Mouse (Mus musculus): Measurements from ENCODE around the gene Smim11.

Gene Smim11

DNA sequence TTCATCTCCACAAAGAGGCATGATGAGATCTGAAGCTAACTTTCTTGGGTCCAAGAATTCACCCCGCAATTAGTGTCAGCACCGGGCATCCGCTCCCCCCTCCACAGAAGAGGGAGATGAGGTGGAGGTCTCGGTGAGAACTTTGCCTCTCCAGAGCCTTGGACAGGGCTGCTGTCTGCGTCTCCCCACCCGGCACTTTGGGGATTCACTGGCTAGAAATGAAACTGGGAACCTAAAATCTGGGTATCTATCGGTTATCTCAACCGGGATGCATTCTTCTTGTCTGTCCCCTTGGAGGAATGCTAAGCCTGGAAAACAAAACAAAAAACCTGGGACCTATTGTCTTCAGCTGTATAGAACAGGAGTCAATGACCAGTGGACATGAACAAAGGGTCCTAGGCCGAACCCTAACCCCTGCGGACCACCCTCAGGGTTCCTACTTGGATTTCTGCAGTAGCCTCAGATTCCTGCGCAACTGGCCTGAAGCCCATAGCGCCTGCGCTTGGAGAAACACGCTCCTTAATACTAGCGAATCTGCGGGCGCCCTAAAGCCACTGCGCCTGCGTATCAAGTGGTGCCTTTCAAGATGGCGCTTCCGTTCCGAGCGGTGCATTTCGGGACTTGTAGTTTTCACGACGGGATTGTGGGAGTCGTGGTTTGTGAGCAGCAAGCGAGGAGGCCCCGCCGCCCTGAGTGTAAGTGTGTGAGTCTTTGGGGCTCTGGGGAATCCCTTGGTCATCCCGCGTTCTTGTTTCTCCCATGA, at the start of gene Smim11:
Smim11 (plus strand) TSS at position 638 of the 763 bp plus-strand sequence.
- peak; percentile 98 for DNase-seq (ENCODE audit: low spot score)

DNA sequence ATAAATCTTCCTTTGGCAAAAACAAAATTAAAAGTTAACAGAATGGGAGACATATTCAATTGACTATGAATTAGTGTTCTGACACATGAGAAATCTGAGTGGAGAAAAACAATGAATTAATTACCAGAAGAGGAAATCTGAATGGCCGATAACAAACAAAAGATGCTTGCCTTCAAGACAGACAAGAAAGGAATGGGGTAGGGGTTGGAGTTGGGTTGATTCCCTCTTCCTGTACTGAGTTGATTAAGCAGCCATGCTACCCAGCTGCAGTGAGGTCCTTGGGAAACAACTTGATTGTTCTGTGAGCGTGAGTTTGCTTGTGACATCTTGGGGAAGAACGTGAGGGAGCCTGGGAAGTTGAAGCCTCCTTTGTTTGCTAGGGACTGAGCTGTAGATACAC, 46.8 kb upstream of the Smim11 start:
- DNase-seq (ENCODE audit: low spot score): no peak

DNA sequence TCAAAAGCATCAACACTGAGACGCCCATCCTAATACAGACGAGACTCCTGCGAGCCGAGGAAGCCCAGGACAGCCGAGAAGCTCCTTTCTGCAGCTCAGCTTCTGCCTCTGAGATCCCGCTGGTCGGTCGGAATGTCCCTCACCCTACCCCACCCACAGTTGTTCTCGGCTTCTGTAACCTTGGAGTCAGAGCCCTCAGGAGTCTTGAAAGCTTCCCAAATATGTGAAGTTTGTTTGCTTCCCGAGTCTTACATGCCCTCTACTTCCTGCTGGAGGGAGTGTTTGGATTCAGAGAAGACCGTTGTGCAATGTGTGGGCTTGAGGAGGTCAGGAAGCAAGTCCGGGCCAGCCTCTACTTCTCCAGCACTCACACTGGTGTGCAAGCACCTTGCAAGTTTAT, 33.2 kb upstream of the Smim11 start:
- DNase-seq (ENCODE audit: low spot score): no peak

DNA sequence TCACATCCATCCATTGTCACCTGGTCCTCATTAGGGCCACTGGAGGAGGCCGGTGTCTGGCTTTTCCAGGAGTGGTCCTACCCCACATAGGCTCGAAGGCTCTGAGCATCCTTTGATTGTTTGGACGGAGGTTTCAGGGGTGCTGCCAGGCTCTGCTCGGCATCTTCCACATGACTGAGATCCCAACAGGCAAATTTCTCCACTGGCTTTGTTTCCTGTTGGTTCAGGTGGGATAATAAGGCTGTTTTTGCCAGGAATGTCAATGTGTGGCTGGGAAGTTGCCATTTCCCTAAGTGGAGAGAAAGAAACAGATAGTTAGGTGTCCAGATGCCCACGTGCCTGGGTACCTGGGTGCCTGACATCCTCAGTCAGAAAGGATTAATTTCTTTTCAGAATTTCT, 26.6 kb upstream of the Smim11 start:
- DNase-seq (ENCODE audit: low spot score): no peak

DNA sequence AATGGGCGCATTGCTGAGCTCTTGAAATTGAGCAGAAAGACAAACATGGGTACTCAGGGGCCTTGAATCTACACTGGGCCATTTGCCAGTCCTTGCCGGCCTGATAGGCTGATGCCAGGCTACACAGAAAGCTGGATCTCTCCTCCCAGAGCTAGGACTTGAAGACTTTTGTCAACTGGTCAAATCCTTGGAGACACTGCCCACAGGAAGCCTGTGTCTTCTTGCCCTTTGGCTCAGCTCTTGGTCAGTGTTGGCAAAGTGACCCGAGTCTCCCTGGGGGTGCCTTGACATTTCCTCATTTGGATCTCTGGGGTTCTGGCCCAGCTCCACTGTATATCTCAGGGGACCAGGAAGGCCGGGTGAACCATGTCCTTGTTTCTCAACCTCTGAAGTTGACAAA, 25.6 kb upstream of the Smim11 start:
- no peak for DNase-seq (ENCODE audit: low spot score)

DNA sequence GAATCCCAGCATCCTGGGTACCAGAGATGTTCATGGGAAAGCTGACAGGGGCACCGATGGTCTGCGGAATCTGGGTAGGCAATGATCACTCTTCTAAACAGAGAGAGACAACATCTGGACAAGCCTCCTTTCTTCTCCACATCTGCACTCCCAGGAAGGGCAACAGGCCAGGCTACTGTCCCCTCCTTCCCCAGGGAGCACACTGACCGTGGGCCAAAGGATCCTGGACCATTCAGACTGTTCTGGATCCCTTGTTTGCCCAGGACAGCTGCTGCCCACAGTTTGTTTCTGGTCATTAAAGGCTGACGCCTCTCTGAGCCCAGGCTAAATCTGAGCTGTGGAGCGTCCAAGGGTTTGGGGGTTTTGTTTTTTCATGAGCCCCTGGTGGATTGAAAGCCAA, 18.4 kb upstream of the Smim11 start:
- no peak for DNase-seq (ENCODE audit: low spot score)

DNA sequence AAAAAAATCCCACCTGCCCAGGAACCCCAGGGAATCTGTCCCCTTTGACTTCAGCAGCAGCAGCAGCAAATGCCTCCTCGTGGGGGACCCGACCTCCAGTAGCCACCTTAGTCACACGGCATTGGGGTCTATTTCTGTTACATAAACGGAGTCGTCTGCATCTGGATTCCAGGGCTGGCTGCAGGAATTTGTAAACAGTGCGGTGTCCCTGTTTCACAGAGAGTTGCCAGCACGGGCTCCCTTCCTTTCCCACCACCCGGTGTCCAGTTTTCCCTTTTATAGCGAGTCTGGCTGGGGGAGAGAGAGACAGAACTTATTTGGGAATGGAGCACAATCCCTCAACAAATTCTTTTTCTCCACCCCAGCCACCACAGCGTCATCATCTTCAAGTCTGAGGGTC, 16.0 kb upstream of the Smim11 start:
- no peak for DNase-seq (ENCODE audit: low spot score)

DNA sequence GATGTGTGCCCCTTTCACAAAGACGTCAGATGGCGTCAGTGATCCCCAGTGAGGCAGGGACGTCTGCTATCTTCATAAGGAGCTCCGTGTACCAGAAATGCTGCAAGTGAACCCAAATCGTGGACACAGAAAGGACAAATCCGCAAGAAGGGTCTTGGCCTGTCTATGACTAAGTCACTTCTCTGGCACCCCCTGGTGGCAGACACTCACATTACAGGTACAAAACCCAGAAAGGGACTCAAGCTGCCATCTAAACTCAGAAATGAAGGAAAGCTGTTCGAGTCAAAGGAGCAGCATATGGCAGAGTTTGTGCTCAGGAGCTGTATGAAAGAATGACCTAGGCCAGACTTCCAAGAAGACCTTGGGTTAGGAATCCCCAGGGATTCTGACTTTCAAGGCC, 14.5 kb upstream of the Smim11 start:
- DNase-seq (ENCODE audit: low spot score): peak; percentile 94

DNA sequence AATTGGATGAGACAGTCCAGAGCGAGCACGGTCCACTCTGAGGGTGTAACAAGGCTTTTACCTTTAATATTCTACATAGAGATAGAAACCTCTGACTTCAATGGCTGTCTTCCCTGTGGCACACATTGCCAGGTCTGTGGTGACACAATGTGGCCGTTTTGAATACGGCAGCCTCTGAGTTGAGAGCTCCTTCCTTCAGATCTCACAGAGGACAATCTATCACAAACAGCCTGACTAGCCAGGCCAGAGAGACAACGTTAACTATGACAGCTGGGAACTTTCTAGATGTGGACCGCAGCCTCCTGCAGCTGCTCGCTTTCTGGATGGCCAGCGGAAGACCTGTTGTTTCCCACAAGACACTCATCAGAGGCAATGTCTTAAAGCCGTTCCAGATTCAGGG, 12.3 kb upstream of the Smim11 start:
- DNase-seq (ENCODE audit: low spot score): peak; percentile 25

DNA sequence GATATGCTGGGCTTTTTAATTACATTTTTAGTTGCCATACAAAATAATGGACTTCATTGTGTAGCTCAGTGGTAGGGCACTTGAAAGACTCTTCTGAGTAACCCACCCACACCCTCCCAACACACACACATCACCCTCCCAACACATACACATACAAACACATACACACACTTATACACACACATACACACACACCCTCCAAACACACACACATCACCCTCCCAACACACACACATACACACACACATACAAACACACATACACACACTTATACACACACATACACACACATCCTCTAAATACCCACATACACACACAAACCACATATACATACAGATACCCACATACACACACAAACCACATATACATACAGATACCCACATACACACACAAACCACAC, 11.0 kb upstream of the Smim11 start:
- DNase-seq (ENCODE audit: low spot score): no peak

DNA sequence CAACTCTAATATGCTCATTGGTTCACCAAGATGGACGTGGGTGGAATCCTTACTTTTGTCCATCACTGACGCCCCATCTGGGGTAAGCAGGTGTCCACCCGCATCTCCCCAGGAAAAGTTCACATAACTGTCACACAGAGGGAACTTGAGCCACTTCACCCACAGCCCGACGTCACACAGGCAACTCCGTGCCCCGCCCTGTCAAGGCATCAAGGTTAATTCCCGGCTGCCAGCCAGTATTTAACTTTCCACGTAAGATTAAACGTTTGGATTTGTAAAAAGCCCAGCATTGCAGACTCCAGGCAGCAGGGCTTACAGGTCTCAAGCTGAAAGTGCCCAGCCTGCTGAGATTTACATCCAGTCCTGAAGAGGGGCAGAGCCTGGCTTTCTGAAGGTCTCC, 9.0 kb upstream of the Smim11 start, which contains the start of gene Kcne2:
Kcne2 (plus strand) TSS at position 289 of the 400 bp plus-strand sequence.
- DNase-seq (ENCODE audit: low spot score): no peak

DNA sequence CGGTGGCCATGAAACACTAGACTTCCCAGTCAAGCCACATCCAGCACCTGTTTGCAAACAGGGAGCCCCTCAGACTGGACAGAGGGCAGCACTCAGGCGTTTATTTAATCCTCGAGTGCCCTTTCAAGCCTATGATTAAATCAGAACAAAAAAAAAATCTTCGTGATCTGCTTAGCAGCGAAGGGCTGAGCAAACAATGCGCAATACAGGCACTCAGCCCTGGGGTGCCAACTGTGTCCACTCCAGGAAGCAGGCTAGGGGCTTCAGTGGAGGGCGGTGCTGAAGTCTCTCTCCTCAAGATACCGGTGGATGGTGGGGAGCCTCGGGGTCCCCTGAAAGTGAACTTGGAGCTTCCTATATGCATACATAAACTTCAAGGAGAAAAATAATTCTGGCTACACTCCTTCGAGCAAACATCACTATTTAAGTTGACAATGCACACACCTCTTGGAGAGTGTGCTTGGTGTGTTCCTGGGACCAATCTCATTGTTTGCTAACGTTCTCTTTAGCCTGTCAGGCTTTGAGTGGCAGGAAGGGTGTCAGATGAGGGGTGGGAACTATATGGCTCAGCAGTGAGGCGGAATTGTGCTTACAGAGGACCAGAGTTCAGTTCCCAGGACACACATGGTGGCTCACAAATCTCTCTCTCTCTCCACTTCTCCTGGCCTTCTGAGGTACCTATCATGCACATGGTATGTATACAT, 6.7 kb upstream of the Smim11 start:
- DNase-seq (ENCODE audit: low spot score): peak; percentile 32

DNA sequence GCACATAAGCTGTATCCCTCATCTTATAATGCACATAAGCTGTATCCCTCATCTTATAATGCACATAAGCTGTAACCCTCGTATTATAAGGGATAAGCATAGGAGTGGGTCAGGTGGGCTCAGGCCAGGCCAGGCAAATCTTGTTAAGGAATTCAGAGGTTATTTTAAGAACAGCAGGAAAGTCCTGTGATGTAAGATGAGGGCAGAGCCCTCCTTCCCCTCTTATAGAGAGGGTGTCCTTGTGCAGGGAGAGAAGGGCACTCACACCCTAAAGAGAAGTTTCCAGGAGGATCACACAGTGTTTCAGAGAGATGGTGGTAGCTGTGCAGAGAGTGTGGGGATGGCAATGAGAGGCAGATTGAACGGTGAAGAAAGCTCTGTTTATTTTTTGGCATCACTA, 5.8 kb upstream of the Smim11 start:
- no peak for DNase-seq (ENCODE audit: low spot score)

DNA sequence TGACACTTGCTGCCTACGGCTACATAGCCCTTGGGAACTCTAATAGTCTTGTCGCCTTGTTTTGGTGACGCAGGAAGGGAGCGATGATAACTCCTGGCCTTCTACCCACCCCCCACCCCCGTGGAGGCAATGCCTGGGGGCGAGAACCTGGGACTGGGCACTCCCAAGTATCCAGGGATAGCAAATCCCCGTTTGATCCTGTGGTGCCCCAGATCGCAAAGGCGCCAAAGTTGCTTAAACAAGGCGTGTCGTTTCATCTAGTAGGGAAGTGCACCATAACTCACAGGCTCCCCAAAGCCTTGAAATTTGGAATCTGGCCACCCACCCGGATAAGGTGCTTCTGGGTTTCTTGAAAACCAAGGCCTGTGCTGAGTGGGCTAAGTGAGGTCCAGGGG, 323 bp downstream of the Smim11 start:
- no peak for DNase-seq (ENCODE audit: low spot score)

DNA sequence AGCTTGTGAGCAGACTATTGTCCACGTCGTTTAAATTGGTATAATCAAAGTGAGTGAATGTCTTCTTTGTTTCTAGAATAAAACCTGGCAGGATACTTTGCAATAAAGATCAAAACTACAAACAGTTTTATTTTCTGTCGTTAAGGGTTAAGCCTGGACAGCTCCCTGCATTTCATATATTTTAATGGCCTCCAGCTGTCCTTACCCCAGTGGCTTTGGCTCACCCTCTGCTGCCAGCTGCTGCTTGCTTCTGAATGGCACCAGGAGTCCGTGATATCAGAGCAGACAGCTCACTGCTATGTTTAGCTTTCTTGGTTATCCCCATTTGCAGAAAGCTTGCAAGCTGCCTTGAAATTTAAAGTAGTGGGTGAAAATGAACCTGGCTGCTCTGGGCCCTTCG, 903 bp downstream of the Smim11 start:
- DNase-seq (ENCODE audit: low spot score): no peak

DNA sequence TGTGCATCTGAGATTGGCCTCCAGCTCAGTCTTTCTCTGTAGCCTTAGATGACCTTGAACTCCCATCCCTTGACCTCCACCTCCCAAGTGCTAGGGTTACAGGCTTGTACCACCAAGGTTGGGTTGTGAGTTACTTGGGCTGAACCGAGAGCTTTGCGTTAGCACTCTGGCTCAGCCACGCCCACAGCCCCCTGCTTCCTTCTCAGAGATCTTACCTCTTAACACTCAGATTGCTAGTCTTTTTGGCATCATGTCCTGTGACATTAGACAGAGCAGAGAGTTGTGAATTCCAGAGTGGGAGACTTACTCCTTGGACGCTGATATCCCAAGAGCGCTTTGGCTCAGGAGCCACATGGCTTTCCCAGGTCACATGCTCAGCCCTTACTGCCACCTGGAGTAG, 1.4 kb downstream of the Smim11 start:
- DNase-seq (ENCODE audit: low spot score): no peak

DNA sequence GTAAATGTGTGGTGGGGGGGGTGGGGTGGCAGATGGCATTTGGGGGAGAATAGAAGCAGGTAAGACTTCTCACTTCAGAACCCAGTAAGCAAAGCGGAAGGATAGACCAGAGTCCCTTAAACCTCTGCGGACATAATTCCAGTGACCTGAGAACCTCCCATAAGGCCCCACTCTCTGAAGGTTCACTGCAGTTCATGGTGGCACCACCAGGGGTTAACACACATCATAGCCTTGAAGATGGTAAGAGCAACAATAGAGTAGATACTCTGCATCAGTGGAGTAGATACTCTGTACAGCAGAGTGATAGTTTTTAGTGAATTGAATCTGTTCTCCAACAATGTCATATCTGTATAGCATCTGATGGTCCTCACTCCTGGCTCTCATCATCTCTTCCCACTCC, 4.4 kb downstream of the Smim11 start:
- DNase-seq (ENCODE audit: low spot score): peak; percentile 45

DNA sequence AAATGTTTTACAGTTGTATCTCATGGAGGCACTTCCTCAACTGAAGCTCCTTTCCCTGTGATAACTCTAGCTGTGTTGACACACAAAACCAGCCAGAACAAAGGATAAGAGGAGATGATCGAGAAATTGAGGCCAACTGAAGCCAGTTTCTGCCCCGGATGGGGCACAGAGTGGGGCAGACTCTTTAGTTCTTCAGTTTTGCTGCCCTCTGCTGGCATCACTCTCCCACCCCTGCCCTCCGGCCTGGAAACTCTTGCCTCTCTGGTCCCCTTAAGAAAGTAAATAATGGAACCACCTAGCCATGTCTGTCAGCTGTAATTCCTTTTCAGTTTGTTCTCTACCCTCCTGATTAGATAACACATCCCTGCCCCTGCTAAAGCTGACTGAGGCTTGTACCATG, 6.9 kb downstream of the Smim11 start:
- DNase-seq (ENCODE audit: low spot score): no peak

DNA sequence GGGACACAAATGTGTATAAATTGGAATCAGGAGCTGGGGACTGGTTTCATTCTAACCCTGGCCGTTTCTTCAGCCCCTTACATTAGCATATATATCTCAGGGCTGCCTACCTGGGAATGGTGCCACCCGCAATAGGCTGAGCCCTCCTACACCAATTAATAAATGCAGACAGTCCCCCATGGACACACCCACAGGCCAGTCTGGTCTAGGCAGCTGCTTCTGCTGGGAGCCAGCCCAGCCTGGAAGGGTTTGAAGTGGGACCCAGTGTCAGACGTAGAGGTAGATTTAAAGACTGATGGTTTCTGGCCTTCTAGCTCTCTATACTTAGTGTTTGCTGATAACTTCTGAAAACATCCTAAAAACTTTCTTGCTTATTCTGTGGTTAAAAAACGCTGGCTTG, 8.0 kb downstream of the Smim11 start:
- peak; percentile 33 for DNase-seq (ENCODE audit: low spot score)

DNA sequence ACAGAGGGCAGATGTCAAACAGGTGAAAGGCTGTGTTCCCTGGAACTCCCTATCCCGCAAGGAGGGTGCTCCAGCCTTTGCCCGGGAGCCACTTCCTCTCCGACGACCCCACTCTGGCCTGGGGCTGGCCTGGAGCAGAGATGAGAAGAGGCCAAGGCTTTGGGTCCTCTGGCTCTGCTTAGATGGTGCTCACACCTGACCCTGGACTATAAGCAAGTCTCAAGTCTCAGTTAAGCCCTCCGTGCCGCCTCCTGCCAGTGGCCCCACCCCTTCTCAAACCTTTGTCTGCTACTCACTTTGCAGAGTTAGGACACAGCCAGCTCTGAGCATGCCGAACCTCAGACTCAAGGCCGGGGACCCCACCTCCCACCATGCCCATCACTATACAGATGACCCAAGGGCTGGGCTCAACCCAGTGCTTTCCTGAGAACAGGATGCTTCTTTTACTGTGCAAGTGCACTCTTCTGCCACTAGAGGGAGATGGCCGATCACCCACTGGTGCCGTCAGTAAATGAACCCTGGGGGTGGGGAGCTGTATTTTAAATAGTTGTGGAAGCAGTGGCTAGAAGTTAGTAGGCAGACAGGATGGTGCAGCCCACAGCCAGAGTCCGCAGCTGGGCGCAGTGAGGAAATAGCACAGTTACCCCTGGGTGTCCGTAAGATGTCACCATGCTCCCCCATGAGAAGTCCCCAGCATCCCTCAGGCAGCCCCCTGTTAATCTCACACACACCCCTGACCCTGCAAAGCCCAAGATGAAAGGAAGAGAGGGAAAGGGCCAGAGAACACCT, 13.1 kb downstream of the Smim11 start:
- DNase-seq (ENCODE audit: low spot score): peak; percentile 79

DNA sequence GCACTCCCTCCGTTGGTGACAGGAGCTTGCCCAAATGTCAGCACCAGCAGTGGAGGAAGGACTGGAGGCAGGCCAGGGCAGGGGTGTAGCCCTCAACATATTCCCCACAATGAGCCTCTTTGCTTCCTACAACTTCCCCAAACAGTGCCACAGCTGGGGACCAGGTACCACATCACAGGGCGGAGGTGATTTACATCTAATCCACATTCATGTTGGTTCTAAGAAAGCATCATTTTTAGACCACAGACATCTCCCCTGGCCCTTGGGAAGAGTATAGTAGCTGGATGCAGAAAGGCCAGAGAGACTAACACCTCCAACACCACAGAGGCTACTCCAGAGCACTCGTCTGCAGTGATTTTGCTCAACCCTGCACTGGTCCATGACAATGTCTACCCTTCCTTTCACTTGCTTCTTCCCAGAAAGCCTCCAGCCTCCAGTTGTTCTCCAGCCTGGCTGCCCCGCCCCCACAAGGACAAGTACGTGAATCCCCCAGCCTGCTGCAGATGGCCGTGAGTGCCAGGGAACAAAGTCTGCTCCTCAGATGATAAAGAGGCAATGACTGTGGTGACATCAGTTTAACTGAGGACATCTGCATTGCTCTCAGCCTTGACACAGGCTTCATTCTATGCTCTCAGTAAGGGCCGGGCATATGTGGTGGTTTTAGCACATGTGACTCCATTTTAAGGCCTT, 15.1 kb downstream of the Smim11 start:
- no peak for DNase-seq (ENCODE audit: low spot score)

DNA sequence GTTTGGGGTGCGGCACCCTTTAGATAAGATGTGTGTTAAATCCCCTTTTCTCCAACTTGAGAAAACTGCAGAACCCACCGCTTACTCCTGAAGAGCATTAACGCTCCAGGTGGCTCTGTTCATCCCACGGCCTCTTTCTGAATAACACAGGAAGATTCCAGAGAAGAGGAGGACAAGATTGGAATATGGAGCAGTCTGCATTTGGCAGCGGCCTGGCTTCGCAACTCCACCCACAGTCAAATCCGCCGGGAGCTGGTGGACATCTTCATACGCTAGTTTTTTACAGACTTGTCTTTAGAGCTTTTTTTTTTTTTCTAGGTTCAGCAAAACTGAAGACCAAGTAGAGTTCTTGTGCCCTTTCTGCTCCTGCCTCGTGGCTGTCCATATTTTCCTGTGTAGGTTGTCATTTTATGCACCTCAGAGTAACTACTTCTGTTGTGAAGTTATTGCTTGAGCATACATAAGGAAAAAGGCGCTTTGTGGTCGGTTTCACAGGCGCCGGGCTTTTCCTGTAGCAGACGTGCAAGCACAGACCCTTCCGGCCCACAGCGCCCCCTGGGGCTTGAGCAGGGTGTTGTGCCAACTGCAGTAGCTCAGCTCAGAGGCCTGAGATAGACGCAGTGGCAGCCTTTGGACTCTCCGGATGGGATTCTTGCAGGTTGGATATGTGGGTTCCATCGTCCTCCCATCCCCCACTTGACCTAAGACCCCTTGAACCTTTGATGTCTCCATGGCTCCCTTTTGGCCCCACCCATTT, 18.4 kb downstream of the Smim11 start:
- no peak for DNase-seq (ENCODE audit: low spot score)

Data from retina, embryonic 14.5 days (tissue).